Mouse (Mus musculus) gastrocnemius, postnatal 36 days (tissue): ENCODE data around the gene Ints3. TPM values are rescaled to one million over a fixed set of nuclear protein-coding genes. Genes with fewer than 3 reads are reported as not detected.

ENCODE experiments used
- DNase-seq, 2 experiments: peaks; one replicate each; pipeline ENCODE4 v3.0.0; 2022
- intact Hi-C: fragments of 180-260 bp; cut with DNase I; formaldehyde crosslinking; loops from one replicate; pipeline ENCODE4 v1.15.1; 2025
- long read RNA-seq, 2 experiments: library from polyadenylated mRNA; stranded (forward); transcript quantifications; one replicate each; pipeline ENCODE4 v2.0.0; 2021
- total RNA-seq, 2 experiments: library from RNA; stranded (reverse); gene quantifications; 2 replicates each; pipeline ENCODE4 v1.2.3; 2021

The Ints3 gene
- total RNA-seq = 10 to 100 TPM; 14.3 to 15.0 TPM
- long read RNA-seq, experiment 1, partial matches to known transcripts = 0 of 96 reads
- long read RNA-seq, experiment 1, other reads (novel, unspliced or antisense) = 96 of 96 reads
- long read RNA-seq, experiment 2, full-length matches to known transcripts = 1 of 103 reads
- long read RNA-seq, experiment 2, partial matches to known transcripts = 2 of 103 reads
- long read RNA-seq, experiment 2, other reads (novel, unspliced or antisense) = 100 of 103 reads

DNA sequence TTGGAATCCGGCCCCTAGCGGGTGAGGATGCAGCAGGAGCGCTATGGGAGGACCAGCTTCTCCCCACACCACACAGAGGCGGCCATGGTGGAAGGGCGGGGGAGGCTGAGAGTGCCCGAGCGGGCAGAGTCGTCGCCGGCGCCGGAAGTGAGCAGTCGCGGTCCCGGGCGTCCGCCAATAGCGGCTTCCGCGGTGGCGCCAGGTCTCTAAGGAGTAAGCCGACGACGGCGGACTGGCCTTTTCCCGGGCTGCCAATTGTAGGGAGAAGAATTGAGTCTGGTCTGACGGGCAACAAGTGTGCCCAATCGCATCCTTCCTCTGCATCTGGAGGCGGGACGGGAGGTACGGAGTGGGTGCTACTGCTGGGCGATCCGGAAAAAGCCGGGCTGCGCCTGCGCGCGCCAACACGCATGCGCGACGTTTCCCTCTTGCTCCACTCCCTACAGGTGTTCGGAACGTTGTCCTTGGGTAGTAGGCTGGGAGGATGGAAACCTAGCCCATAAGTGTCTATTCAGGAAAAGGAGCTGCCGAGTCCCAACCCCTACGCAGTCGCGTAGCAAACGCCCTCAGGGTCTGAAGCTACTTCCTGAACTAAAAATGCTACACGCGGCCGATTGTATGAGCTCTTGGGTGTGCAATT lies at the start of gene Ints3:
Gene Ints3 (minus strand): TSS at position 242 of the 640 bp plus-strand sequence.
- intact Hi-C loops = no loop called here
- peak; percentile 99 to 100 for DNase-seq

GRCm38 (mm10) chr3:90475831-90476611 lies 42.6 kb upstream of the Ints3 start, which contains the start of gene Ilf2:
Gene Ilf2 (plus strand): TSS chr3:90476126.
- intact Hi-C loops = no loop called here

GRCm38 (mm10) chr3:90475151-90475830 lies 41.9 kb upstream of the Ints3 start:
- intact Hi-C loops = no loop called here
- DNase-seq = no peak

More at GRCm38 (mm10) chr3:90475831-90476611, 42.6 kb upstream of the Ints3 start, which contains the start of gene Ilf2:
- DNase-seq = peak; percentile 90 to 91

GRCm38 (mm10) chr3:90472213-90472612 lies 38.8 kb upstream of the Ints3 start:
- DNase-seq = peak in 1 of 2 experiments; percentile 38

GRCm38 (mm10) chr3:90467618-90468300 lies 34.3 kb upstream of the Ints3 start:
- no peak for DNase-seq
- intact Hi-C loops = loop anchor here (5.0 kb wide), 1 partner anchor 245 kb away; no protein-coding TSS in a partner anchor

More at GRCm38 (mm10) chr3:90472213-90472612, 38.8 kb upstream of the Ints3 start:
- intact Hi-C loops = no loop called here

DNA sequence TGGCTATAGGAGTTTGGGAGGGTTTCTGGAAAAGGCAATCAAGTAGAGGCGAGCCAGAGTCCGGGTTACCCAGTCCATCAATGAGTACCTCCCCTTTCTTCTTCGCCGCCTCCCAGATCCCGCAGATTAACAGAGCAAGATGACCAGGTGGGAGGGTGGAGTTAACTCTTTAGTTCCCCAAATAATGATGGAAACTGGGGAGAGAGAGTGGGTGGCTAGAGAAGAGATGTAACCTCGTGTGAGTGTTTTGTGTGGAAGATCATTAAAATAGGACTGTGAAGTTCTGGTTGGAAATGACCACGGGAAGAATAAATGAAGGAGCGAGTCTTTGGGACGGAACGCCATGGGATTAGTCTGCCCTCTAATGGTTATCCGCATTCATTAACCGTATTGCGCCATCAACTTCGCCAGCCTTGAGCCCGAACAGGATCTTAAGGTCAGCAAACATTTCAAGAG lies 32.9 kb upstream of the Ints3 start:
- intact Hi-C loops = loop anchor here (1.0 to 5.0 kb wide), 2 partner anchors 54 to 244 kb away; no protein-coding TSS in a partner anchor
- DNase-seq = peak in 1 of 2 experiments; percentile 35

GRCm38 (mm10) chr3:90465686-90466310 lies 32.4 kb upstream of the Ints3 start, which contains the start of gene Npr1:
Gene Npr1 (minus strand): TSS chr3:90465866.
- DNase-seq = peak; percentile 43 to 47

GRCm38 (mm10) chr3:90465081-90465685 lies 31.8 kb upstream of the Ints3 start:
- peak in 1 of 2 experiments; percentile 40 for DNase-seq
- intact Hi-C loops = loop anchor here (5.0 kb wide), 1 partner anchor 243 kb away; no protein-coding TSS in a partner anchor

More at GRCm38 (mm10) chr3:90465686-90466310, 32.4 kb upstream of the Ints3 start, which contains the start of gene Npr1:
- intact Hi-C loops = loop anchor here (1.0 to 5.0 kb wide), 2 partner anchors 53 to 243 kb away; no protein-coding TSS in a partner anchor

GRCm38 (mm10) chr3:90464552-90465080 lies 31.2 kb upstream of the Ints3 start:
- intact Hi-C loops = loop anchor here (5.0 kb wide), 1 partner anchor 242 kb away; no protein-coding TSS in a partner anchor
- peak in 1 of 2 experiments; percentile 19 for DNase-seq

DNA sequence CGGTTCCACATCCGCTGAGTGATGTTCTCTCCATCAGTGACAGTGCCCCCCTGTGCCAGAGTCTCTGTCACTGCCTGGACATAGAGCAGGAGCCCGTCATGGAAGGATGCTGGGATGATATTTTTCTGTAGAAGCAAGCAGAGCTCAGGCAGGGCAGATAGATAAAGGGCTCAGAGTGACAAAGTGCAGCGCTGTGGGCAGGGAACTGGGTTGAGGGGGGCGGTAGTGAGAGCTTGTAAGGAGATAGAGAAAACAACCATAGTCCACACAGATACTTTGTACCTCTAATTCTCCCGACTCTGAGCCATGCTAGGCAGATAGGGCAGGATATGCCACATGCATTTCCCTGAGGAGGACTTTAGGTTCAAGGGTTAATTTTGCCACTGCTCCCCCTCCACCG lies 29.2 kb upstream of the Ints3 start:
- intact Hi-C loops = no loop called here
- DNase-seq = no peak

DNA sequence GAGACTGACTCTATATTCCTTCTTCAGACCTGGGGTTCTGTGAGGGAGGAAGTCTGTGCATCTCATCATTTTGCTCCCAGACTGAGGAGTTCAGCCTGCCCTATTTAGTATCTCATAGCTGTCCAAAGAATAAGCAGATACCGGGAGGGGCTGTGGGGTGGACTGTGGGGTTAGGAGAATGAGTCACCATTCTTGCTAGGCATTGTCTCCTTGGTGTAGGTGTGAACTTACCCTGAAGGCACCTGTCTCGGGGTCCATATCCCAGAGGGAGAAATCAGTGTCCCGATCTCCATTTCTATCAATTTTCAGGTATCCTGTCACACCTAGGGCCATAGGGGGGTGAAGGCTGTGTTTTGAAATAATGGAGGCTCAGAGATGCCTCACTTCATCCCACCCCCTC lies 28.5 kb upstream of the Ints3 start:
- no peak for DNase-seq
- intact Hi-C loops = no loop called here

- intact Hi-C loops = no loop called here
These were observed 26.9 kb upstream of the Ints3 start for GRCm38 (mm10) chr3:90460315-90460714.

DNA sequence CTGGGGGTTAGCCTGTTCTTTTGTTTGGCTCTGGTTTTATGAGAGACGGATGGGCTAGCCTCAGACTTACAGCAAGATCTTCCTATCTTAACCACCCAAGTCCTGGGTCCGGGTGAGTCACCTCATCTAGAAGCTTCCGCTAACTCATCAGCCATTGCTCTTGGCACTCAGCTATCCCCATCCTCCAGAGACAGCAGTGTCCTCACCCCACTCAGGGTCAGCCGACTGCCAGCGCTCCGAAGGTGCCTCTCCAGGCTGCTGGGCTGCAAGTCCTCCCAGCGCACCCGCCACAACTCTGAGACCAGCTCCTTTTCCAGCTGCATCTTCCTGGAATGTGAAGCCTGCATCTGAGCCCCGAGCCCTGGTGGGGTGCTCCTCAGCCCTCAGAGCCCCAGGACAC lies 26.3 kb upstream of the Ints3 start:
- no peak for DNase-seq
- intact Hi-C loops = no loop called here

More at GRCm38 (mm10) chr3:90460315-90460714, 26.9 kb upstream of the Ints3 start:
- DNase-seq = no peak

DNA sequence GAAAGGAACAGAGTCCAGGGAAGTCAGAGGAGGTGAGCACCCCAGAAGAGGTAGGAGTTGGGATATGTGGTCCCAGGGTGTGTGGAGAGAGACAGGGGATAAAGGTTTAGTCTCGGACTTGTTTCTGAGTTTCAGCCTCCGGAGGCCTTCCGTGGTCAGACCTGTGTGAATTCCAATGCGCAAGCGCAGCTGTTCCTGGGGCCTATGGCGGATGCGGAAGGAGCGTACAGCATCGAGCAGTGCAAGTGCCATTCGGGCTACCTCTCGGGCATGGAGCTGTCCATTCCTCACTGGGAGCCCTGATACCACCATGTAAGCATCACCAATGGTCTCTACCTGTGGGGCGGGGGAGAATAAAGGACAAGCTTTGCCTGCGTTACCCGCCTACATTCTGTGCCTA lies 21.5 kb upstream of the Ints3 start:
- intact Hi-C loops = no loop called here
- no peak for DNase-seq

DNA sequence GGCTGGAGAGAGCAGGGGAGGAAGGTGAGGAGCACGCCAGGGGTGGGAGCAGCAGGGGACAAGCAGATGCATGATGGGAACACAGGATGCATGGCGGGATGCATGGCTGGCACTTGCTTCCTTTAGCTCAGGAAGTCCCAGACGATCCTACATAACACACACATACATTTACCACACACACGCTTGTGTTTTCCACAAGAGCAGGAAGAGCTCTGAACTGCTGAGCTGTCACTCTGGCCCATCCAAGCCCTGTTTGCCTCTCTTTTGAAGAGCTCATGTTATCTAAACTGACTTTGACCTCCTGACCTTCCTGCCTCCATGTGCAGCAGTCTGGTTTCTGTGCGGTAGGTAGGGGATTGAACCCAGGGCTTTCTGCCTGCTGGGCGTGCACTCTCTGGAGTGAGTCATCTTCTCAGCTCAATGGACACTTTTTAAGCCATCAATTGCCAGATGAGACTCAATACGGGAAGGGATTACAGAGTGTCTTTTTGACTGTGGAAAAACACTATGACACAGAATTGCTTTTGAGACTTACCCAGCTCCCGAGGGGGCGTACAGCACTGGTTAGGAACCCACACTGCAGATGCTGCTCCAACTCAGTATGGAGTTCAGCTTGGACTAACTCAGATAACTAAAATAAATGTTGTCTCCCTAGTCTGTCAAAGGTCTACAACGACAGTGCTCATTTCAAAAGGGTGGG lies 18.1 kb upstream of the Ints3 start:
- intact Hi-C loops = no loop called here
- no peak for DNase-seq

DNA sequence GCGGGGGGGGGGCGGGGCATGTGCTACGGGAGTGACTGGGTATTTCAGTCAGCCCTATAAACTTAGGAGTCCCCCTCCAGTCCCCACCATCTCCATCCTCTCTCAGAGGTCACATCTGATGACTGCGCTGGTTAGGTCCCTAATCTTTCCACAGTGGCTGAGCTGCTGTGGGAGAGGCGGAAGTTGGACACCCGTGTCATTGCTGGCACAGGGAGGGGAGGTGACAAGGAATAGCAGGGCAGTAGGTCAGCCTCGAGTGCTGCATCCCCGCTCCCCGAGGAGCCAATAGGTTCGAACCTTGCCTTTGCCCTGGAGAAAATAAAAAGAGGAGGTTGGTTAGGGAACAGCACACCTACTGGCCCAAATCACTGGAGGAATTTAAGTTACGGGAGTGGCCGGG lies 17.5 kb upstream of the Ints3 start:
- intact Hi-C loops = no loop called here
- no peak for DNase-seq

- intact Hi-C loops = no loop called here
- DNase-seq = no peak
These were observed 15.2 kb upstream of the Ints3 start for GRCm38 (mm10) chr3:90448626-90449025.

DNA sequence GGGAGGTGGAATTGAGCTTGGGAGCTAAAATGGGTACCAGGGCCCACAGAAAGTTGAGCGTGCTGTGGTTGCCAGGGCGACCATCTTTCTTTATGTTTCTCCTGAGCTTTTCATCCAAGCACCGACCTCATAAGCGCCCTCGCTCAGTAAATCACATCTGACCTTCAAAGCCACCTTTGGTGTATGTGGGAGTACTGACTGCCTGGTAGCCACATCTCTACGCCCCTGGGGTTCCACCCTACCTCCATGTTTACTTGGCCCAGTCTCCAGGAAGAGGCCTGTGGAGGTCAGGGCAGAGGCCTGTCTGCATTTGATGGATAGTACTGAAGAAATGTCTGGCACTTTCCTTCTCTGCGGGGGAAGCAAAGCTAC lies 13.7 kb upstream of the Ints3 start:
- intact Hi-C loops = no loop called here
- DNase-seq = no peak
